Mouse (Mus musculus): Measurements from ENCODE around the gene Ipo9. TPM values are rescaled to one million over a fixed set of nuclear protein-coding genes. Genes with fewer than 3 reads are reported as not detected.

Gene Ipo9
- total and polyA plus RNA-seq, 3 experiments = 27.4 to 56.2 TPM; not detected in 1

GRCm38 (mm10) chr1:135380071-135380991, 50.0 kb downstream of the Ipo9 start:
- H3K27me3 ChIP-seq (ENCODE audit: control insufficient read depth in 1 of 2, insufficient read depth in 2 of 2, low read length in 2 of 2) = no peaks in the 10 kb centered on the region
- H3K79me2 ChIP-seq (ENCODE audit: control insufficient read depth, insufficient read depth, low read length, poor library complexity) = no peaks in the 10 kb centered on the region
- TF ChIP-seq MXI1 (IDR thresholded peaks at IDR 0.05; ENCODE audit: low read depth, low read length) = no peak
- no peak for TF ChIP-seq MAX (IDR thresholded peaks at IDR 0.05; ENCODE audit: low read length)
- TF ChIP-seq USF1 (IDR thresholded peaks at IDR 0.05; ENCODE audit: low read depth, low read length) = no peak
- no peak for TF ChIP-seq SIN3A (IDR thresholded peaks at IDR 0.05; ENCODE audit: low read length)
- TF ChIP-seq JUND (IDR thresholded peaks at IDR 0.05; ENCODE audit: low read depth, low read length) = no peak
- TF ChIP-seq ZMIZ1 (IDR thresholded peaks at IDR 0.05; ENCODE audit: low read depth, low read length) = no peak
- TF ChIP-seq RAD21 (IDR thresholded peaks at IDR 0.05; ENCODE audit: low read depth, low read length) = no peak
- TF ChIP-seq MAFK (IDR thresholded peaks at IDR 0.05; ENCODE audit: borderline replicate concordance, low read depth, low read length) = no peak
- no peak for TF ChIP-seq POLR2AphosphoS2 (IDR thresholded peaks at IDR 0.05; ENCODE audit: low read length)
- no peak for TF ChIP-seq E2F4 (IDR thresholded peaks at IDR 0.05; ENCODE audit: borderline replicate concordance, low read depth, low read length)
- TF ChIP-seq MYB (IDR thresholded peaks at IDR 0.05; ENCODE audit: low read depth, low read length) = no peak
- no peak for TF ChIP-seq GABPA (IDR thresholded peaks at IDR 0.05; ENCODE audit: low read depth, low read length)
- TF ChIP-seq POLR2AphosphoS5 (IDR thresholded peaks at IDR 0.05; ENCODE audit: borderline replicate concordance, low read depth, low read length) = no peak
- no peak for TF ChIP-seq EP300 (IDR thresholded peaks at IDR 0.05; ENCODE audit: low read depth in 1 of 2, low read length in 2 of 2)
- no peak for TF ChIP-seq NRF1 (IDR thresholded peaks at IDR 0.05; ENCODE audit: insufficient read depth, low read depth, low read length, poor library complexity, severe bottlenecking)
- TF ChIP-seq CHD2 (IDR thresholded peaks at IDR 0.05; ENCODE audit: low read length) = no peak
- TF ChIP-seq BHLHE40 (IDR thresholded peaks at IDR 0.05; ENCODE audit: borderline replicate concordance, low read depth, low read length) = no peak
- TF ChIP-seq POLR2A (IDR thresholded peaks at IDR 0.05; ENCODE audit: control insufficient read depth in 1 of 2, insufficient read depth in 1 of 2, low read depth in 1 of 2, low read length in 2 of 2, poor library complexity in 1 of 2) = no peak
- TF ChIP-seq NELFE (IDR thresholded peaks at IDR 0.05; ENCODE audit: low read depth, low read length) = no peak
- H3K27ac ChIP-seq (ENCODE audit: control insufficient read depth, low read depth, low read length) = no peak overlapping the region
- no peaks in the 10 kb centered on the region for H3K4me1 ChIP-seq (ENCODE audit: control insufficient read depth in 1 of 2, insufficient read depth in 2 of 2, low read length in 2 of 2)
- DNase-seq (ENCODE audit: low read depth, low spot score) = no peak
- H3K9me3 ChIP-seq (replicated peaks; ENCODE audit: insufficient read depth, low read length) = no peaks in the 10 kb centered on the region
- peaks cover 0 to 2% of the 10 kb centered on the region in 2 experiments; a peak in 1 of 4 replicates for H3K36me3 ChIP-seq (ENCODE audit: control insufficient read depth in 1 of 2, insufficient read depth in 2 of 2, low read length in 2 of 2)
- H3K4me3 ChIP-seq (ENCODE audit: control insufficient read depth in 1 of 2, insufficient read depth in 1 of 2, low read depth in 2 of 2, low read length in 2 of 2) = no peak overlapping the region
- no peak overlapping the region for H3K9ac ChIP-seq (ENCODE audit: control insufficient read depth, low read depth, low read length, poor library complexity, severe bottlenecking)

- no peak overlapping the region for H3K4me3 ChIP-seq (ENCODE audit: control insufficient read depth in 1 of 2, insufficient read depth in 1 of 2, low read depth in 2 of 2, low read length in 2 of 2)
- no peak overlapping the region for H3K9ac ChIP-seq (ENCODE audit: control insufficient read depth, low read depth, low read length, poor library complexity, severe bottlenecking)
- no peaks in the 10 kb centered on the region for H3K4me1 ChIP-seq (ENCODE audit: control insufficient read depth in 1 of 2, insufficient read depth in 2 of 2, low read length in 2 of 2)
- no peaks in the 10 kb centered on the region for H3K79me2 ChIP-seq (ENCODE audit: control insufficient read depth, insufficient read depth, low read length, poor library complexity)
- no peak overlapping the region for H3K27ac ChIP-seq (ENCODE audit: control insufficient read depth, low read depth, low read length)
- H3K9me3 ChIP-seq (replicated peaks; ENCODE audit: insufficient read depth, low read length) = no peaks in the 10 kb centered on the region
- H3K27me3 ChIP-seq (ENCODE audit: control insufficient read depth in 1 of 2, insufficient read depth in 2 of 2, low read length in 2 of 2) = no peaks in the 10 kb centered on the region
- no peak for DNase-seq (ENCODE audit: low read depth, low spot score)
- H3K36me3 ChIP-seq (ENCODE audit: control insufficient read depth in 1 of 2, insufficient read depth in 2 of 2, low read length in 2 of 2) = peaks cover 0 to 2% of the 10 kb centered on the region in 2 experiments; a peak in 1 of 4 replicates
- no peak for TF ChIP-seq MXI1 (IDR thresholded peaks at IDR 0.05; ENCODE audit: low read depth, low read length)
- no peak for TF ChIP-seq USF2 (IDR thresholded peaks at IDR 0.05; ENCODE audit: borderline replicate concordance in 1 of 2, insufficient read depth in 1 of 2, low read depth in 1 of 2, low read length in 2 of 2)
- TF ChIP-seq TCF12 (IDR thresholded peaks at IDR 0.05; ENCODE audit: low read depth, low read length) = no peak
- TF ChIP-seq UBTF (IDR thresholded peaks at IDR 0.05; ENCODE audit: borderline replicate concordance, insufficient read depth, low read depth, low read length) = no peak
- no peak for TF ChIP-seq E2F4 (IDR thresholded peaks at IDR 0.05; ENCODE audit: borderline replicate concordance, low read depth, low read length)
- no peak for TF ChIP-seq CHD2 (IDR thresholded peaks at IDR 0.05; ENCODE audit: low read length)
- TF ChIP-seq ZMIZ1 (IDR thresholded peaks at IDR 0.05; ENCODE audit: low read depth, low read length) = no peak
- TF ChIP-seq NRF1 (IDR thresholded peaks at IDR 0.05; ENCODE audit: insufficient read depth, low read depth, low read length, poor library complexity, severe bottlenecking) = no peak
- no peak for TF ChIP-seq HCFC1 (IDR thresholded peaks at IDR 0.05; ENCODE audit: low read depth, low read length)
- no peak for TF ChIP-seq ZNF384 (IDR thresholded peaks at IDR 0.05; ENCODE audit: low read depth, low read length)
- no peak for TF ChIP-seq JUND (IDR thresholded peaks at IDR 0.05; ENCODE audit: low read depth, low read length)
- TF ChIP-seq MAFK (IDR thresholded peaks at IDR 0.05; ENCODE audit: borderline replicate concordance, low read depth, low read length) = no peak
- no peak for TF ChIP-seq CTCF (IDR thresholded peaks at IDR 0.05 in 2 of 3, conservative IDR thresholded peaks at IDR 0.05 in 1 of 3; ENCODE audit: control insufficient read depth in 1 of 3, insufficient read depth in 1 of 3, low read depth in 2 of 3, low read length in 3 of 3, poor library complexity in 1 of 3, severe bottlenecking in 1 of 3)
- no peak for TF ChIP-seq KAT2A (conservative IDR thresholded peaks at IDR 0.05; ENCODE audit: low read depth, low read length)
- TF ChIP-seq ETS1 (IDR thresholded peaks at IDR 0.05; ENCODE audit: low read depth, low read length) = no peak
- TF ChIP-seq ELF1 (IDR thresholded peaks at IDR 0.05; ENCODE audit: low read depth, low read length) = no peak
Observed at GRCm38 (mm10) chr1:135379048-135379447, 51.3 kb downstream of the Ipo9 start.
